Mouse (Mus musculus) retina, postnatal 7 days (tissue): ENCODE results near the gene Ryr3.
A peak's percentile ranks its signal among the peaks of the same experiment; 100 is the strongest.

Experiments
- DNase-seq: peaks from one replicate; pipeline ENCODE4 v3.0.0-alpha.2; 2012; ENCODE audit warnings: low read depth, low spot score

The Ryr3 gene

GRCm38 (mm10) chr2:112912611-112913010, 304.3 kb downstream of the Ryr3 start:
- DNase-seq: no peak

- no peak for DNase-seq
Observed at GRCm38 (mm10) chr2:112910579-112910978, 306.3 kb downstream of the Ryr3 start.

- no peak for DNase-seq
Observed at GRCm38 (mm10) chr2:112909142-112909541, 307.8 kb downstream of the Ryr3 start.

GRCm38 (mm10) chr2:112900747-112901146, 316.1 kb downstream of the Ryr3 start:
- no peak for DNase-seq

GRCm38 (mm10) chr2:112884456-112885114, 332.3 kb downstream of the Ryr3 start:
- no peak for DNase-seq

- DNase-seq: no peak
Observed at GRCm38 (mm10) chr2:112881805-112882204, 335.1 kb downstream of the Ryr3 start.

- no peak for DNase-seq
Observed at GRCm38 (mm10) chr2:112881376-112881775, 335.5 kb downstream of the Ryr3 start.

GRCm38 (mm10) chr2:112877404-112877803, 339.5 kb downstream of the Ryr3 start:
- DNase-seq: no peak

GRCm38 (mm10) chr2:112866043-112866551, 350.8 kb downstream of the Ryr3 start:
- no peak for DNase-seq

GRCm38 (mm10) chr2:112861792-112862191, 355.1 kb downstream of the Ryr3 start:
- no peak for DNase-seq

- no peak for DNase-seq
Observed at GRCm38 (mm10) chr2:112845583-112846512, 371.0 kb downstream of the Ryr3 start.

GRCm38 (mm10) chr2:112842877-112843276, 374.0 kb downstream of the Ryr3 start:
- no peak for DNase-seq

- DNase-seq: no peak
Observed at GRCm38 (mm10) chr2:112831423-112832305, 385.2 kb downstream of the Ryr3 start.

GRCm38 (mm10) chr2:112826571-112826970, 390.3 kb downstream of the Ryr3 start:
- DNase-seq: no peak

- no peak for DNase-seq
Observed at GRCm38 (mm10) chr2:112822721-112823120, 394.2 kb downstream of the Ryr3 start.

- DNase-seq: no peak
Observed at GRCm38 (mm10) chr2:112819059-112819458, 397.8 kb downstream of the Ryr3 start.

GRCm38 (mm10) chr2:112816976-112817375, 399.9 kb downstream of the Ryr3 start:
- no peak for DNase-seq

GRCm38 (mm10) chr2:112815960-112816359, 400.9 kb downstream of the Ryr3 start:
- DNase-seq: no peak

GRCm38 (mm10) chr2:112812637-112813402, 404.1 kb downstream of the Ryr3 start:
- no peak for DNase-seq

GRCm38 (mm10) chr2:112806015-112806414, 410.9 kb downstream of the Ryr3 start:
- DNase-seq: no peak

GRCm38 (mm10) chr2:112799995-112800353, 416.9 kb downstream of the Ryr3 start:
- peak; percentile 49 for DNase-seq
